Mouse (Mus musculus) kidney, postnatal 0 days (tissue): ENCODE measurements around the gene Ppt2. TPM values are rescaled to one million over a fixed set of nuclear protein-coding genes. Genes with fewer than 3 reads are reported as not detected.

Experiments used
- ATAC-seq: fragments of 200-750 bp; cut with Nextera tagmentation; replicated peaks from 2 replicates; pipeline ENCODE4 v1.8.0; 2017; ENCODE audit warnings: low read depth, moderate number of reproducible peaks, moderate TSS enrichment, moderate library complexity; ENCODE audit not compliant: low FRiP score
- DNase-seq: peaks from one replicate; pipeline ENCODE4 v3.0.0-alpha.2; 2016; ENCODE audit warnings: low spot score
- H3K27ac ChIP-seq: fragments of 300-500 bp; sonication (generic); 2 replicates; pipeline ENCODE4 v1.5.1; 2014; ENCODE audit warnings: mild to moderate bottlenecking
- H3K27me3 ChIP-seq: fragments of 300-500 bp; sonication (generic); 2 replicates; pipeline ENCODE4 v1.6.1; 2014; ENCODE audit warnings: low read length, mixed read lengths; ENCODE audit not compliant: insufficient read depth
- H3K36me3 ChIP-seq: fragments of 300-500 bp; sonication (generic); 2 replicates; pipeline ENCODE4 v1.6.1; 2014; ENCODE audit warnings: low read length, mixed read lengths; ENCODE audit not compliant: insufficient read depth
- H3K4me1 ChIP-seq: fragments of 300-500 bp; sonication (generic); replicated peaks from 2 replicates; pipeline ENCODE4 v1.6.1; 2014; ENCODE audit warnings: antibody characterized with exemption, low read length, mixed read lengths; ENCODE audit not compliant: insufficient read depth
- H3K4me2 ChIP-seq: fragments of 300-500 bp; sonication (generic); 2 replicates; pipeline ENCODE4 v1.6.1; 2014; ENCODE audit warnings: mild to moderate bottlenecking, low read length, moderate library complexity, mixed read lengths
- H3K4me3 ChIP-seq: fragments of 300-500 bp; sonication (generic); replicated peaks from 2 replicates; pipeline ENCODE4 v1.5.1; 2014; ENCODE audit warnings: low read depth, low read length
- H3K9ac ChIP-seq: fragments of 300-500 bp; sonication (generic); 2 replicates; pipeline ENCODE4 v1.6.1; 2014; ENCODE audit warnings: low read depth, low read length
- H3K9me3 ChIP-seq: fragments of 300-500 bp; sonication (generic); replicated peaks from 2 replicates; pipeline ENCODE4 v1.6.1; 2016; ENCODE audit warnings: low read length, inconsistent platforms, mixed read lengths
- CTCF ChIP-seq: IDR thresholded peaks from 2 replicates; pipeline ENCODE4 v1.5.1; 2016; ENCODE audit warnings: antibody characterized with exemption, low read depth, mild to moderate bottlenecking, moderate library complexity
- WGBS: fragments of 180-500 bp; shearing (Covaris S2); extraction: QIAGEN DNeasy Blood & Tissue Kit; methylation state at CpG from one replicate; pipeline ENCODE4 v1.1.7; 2014; 5-methylcytosine and 5-hydroxymethylcytosine counted together
- polyA plus RNA-seq: library from polyadenylated mRNA; unstranded; fragments of >200 nt; fragmentation: Nextera tagmentation; extraction: Ambion mirVana; gene quantifications from 2 replicates; pipeline ENCODE4 v1.2.1, GENCODE M21; 2015

The Ppt2 gene
- polyA plus RNA-seq, 1 experiment from 2014 or later = 62.9 TPM

GRCm38 (mm10) chr17:34569919-34570318 lies 58.4 kb downstream of the Ppt2 start:
- Histone ChIP-seq H3K27me3 (no peaks in the 10 kb centered on the region), H3K4me1 (peaks cover 6% of the 10 kb centered on the region), H3K4me2 (no peak overlapping the region), H3K9me3 (no peaks in the 10 kb centered on the region), H3K9ac (0 out of 2 replicates have a peak overlapping the region, but pooled peaks have one; percentile 8), H3K36me3 (no peaks in the 10 kb centered on the region), H3K27ac (no peak overlapping the region), H3K4me3 (no peak overlapping the region)
- TF ChIP-seq CTCF = no peak
- WGBS = 71% methylated on average over 4 of the region's 4 CpGs
- ATAC-seq (no peak), DNase-seq (no peak)

DNA sequence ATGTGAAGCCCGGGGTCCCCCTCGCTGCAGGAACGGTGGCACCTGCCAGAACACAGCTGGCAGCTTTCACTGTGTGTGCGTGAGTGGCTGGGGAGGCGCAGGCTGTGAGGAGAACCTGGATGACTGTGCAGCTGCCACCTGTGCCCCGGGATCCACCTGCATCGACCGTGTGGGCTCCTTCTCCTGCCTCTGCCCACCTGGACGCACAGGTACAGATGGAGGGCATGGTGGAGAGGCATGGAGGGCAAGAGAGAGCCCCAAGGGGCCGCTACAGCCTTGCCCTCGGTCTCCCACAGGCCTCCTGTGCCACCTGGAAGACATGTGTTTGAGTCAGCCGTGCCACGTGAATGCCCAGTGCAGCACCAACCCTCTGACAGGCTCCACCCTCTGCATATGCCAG lies 59.9 kb downstream of the Ppt2 start:
- H3K4me3 ChIP-seq = no peak overlapping the region
- no peaks in the 10 kb centered on the region for H3K9me3 ChIP-seq
- ATAC-seq = no peak
- H3K27ac ChIP-seq = no peak overlapping the region
- H3K36me3 ChIP-seq = no peaks in the 10 kb centered on the region
- no peak overlapping the region for H3K9ac ChIP-seq
- H3K4me1 ChIP-seq = peaks cover 14% of the 10 kb centered on the region
- no peak for TF ChIP-seq CTCF
- H3K4me2 ChIP-seq = no peak overlapping the region
- H3K27me3 ChIP-seq = no peaks in the 10 kb centered on the region
- no peak for DNase-seq
- 75% methylated on average over 13 of the region's 13 CpGs for WGBS

- Histone ChIP-seq H3K4me1 (peaks cover 14% of the 10 kb centered on the region), H3K27ac (no peak overlapping the region), H3K9ac (no peak overlapping the region), H3K4me3 (no peak overlapping the region), H3K9me3 (no peaks in the 10 kb centered on the region), H3K4me2 (no peak overlapping the region), H3K27me3 (no peaks in the 10 kb centered on the region), H3K36me3 (no peaks in the 10 kb centered on the region)
- TF ChIP-seq CTCF = no peak
- no peak for ATAC-seq
- WGBS = 53% methylated on average over 9 of the region's 9 CpGs
- DNase-seq = no peak
These were observed 61.0 kb downstream of the Ppt2 start for GRCm38 (mm10) chr17:34567311-34567710.

Other genes with a start within 250 kb of the Ppt2 start
- 1.2 and 1.4 TPM in 2 replicates for gene BC051142, start 229.7 kb downstream of the Ppt2 start, polyA plus RNA-seq
- not detected in 2 replicates for gene Btnl4, start 151.2 kb downstream of the Ppt2 start, polyA plus RNA-seq
- not detected in 2 replicates for gene Btnl6, start 111.2 kb downstream of the Ppt2 start, polyA plus RNA-seq
- gene Notch4, start 64.2 kb downstream of the Ppt2 start, polyA plus RNA-seq = 6.8 and 10.6 TPM in 2 replicates
- 28.5 and 29.5 TPM in 2 replicates for gene Gpsm3, start 38.7 kb downstream of the Ppt2 start, polyA plus RNA-seq
- gene Pbx2, start 37.2 kb downstream of the Ppt2 start, polyA plus RNA-seq = 13.0 and 13.2 TPM in 2 replicates
- gene Ager, start 30.6 kb downstream of the Ppt2 start, polyA plus RNA-seq = 7.4 and 7.9 TPM in 2 replicates
- 154 and 177 TPM in 2 replicates for gene Rnf5, start 24.8 kb downstream of the Ppt2 start, polyA plus RNA-seq
- gene Agpat1, start 24.2 kb downstream of the Ppt2 start, polyA plus RNA-seq = 56.1 and 58.6 TPM in 2 replicates
- 5.9 and 6.6 TPM in 2 replicates for gene Egfl8, start 12.5 kb downstream of the Ppt2 start, polyA plus RNA-seq
- 0.36 and 0.55 TPM in 2 replicates for gene Prrt1, start 1.0 kb upstream of the Ppt2 start, polyA plus RNA-seq
- 16.4 and 18.6 TPM in 2 replicates for gene Fkbpl, start 16.3 kb upstream of the Ppt2 start, polyA plus RNA-seq
- gene Atf6b, start 18.6 kb upstream of the Ppt2 start, polyA plus RNA-seq = 62.0 and 65.8 TPM in 2 replicates
- gene Tnxb, start 42.0 kb upstream of the Ppt2 start, polyA plus RNA-seq = 0.19 and 0.26 TPM in 2 replicates
- gene C4b, start 115.4 kb upstream of the Ppt2 start, polyA plus RNA-seq = 0.22 and 0.41 TPM in 2 replicates
- 0.13 and 0.20 TPM in 2 replicates for gene Cyp21a1, start 176.1 kb upstream of the Ppt2 start, polyA plus RNA-seq
- gene Stk19, start 208.4 kb upstream of the Ppt2 start, polyA plus RNA-seq = 30.3 and 30.8 TPM in 2 replicates
- gene Dxo, start 208.5 kb upstream of the Ppt2 start, polyA plus RNA-seq = 48.2 and 49.7 TPM in 2 replicates
- gene Skiv2l, start 221.7 kb upstream of the Ppt2 start, polyA plus RNA-seq = 36.8 and 37.3 TPM in 2 replicates
- 73.5 and 79.5 TPM in 2 replicates for gene Nelfe, start 221.9 kb upstream of the Ppt2 start, polyA plus RNA-seq
- 21.1 and 25.6 TPM in 2 replicates for gene Cfb, start 234.0 kb upstream of the Ppt2 start, polyA plus RNA-seq